Mouse (Mus musculus) right cerebral cortex, adult 2 months (tissue): ENCODE data around the gene Enkd1.

ENCODE experiments used
- DNase-seq, 2 experiments: peaks; one replicate each; pipeline ENCODE4 v3.0.0; 2021 to 2022; ENCODE audit warnings: low spot score in 2 of 2

Gene Enkd1

DNA sequence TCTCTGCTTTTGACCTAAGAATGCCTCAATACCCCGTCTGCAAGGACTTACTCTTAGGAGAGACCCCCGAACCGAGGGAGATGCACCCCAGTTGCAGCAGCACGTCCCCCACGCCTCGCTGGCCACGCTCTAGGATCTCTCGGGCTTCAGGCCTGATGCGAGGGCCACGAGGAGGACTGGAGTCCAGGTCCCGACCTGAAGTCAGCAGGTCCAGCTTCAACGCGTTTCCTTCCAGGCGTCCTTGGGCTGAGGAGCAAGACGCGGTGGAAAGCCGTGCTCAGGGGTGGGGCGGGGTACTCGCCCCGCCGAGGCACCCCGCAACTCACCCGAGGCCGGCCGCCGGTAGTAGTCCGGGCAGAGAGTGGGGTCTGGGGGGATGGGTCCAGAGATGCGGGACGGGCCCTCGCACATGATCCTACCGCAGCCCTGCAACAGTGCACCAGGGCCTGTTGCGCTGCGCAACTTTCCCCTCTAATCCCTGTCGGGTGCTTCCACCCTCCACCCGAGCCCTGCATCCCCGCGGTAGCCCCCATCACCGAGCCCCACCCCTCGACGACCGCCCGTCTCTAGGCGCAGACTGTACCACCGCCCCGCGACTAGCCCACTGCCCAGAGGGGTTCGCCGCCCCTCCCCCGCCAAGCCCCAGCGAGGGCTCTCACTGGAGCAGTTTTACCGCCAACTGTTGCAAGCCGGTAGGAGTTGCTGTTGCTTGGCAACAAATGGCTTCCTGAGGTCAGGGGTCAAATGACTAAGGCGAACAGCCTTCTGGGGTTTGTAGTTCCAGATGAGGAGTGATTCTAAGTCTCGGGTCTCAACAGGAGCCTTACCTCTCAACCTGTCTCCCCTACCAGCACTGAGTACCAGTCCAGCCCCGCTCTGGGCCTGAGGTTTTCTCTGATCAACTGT lies at the start of gene Enkd1, which contains the start of gene 4933405L10Rik:
Gene Enkd1 (minus strand): TSS at position 713 of the 906 bp plus-strand sequence.
Gene 4933405L10Rik (plus strand): TSS at position 158 of the 906 bp plus-strand sequence.
- DNase-seq, result peak; percentile 91 to 92

DNA sequence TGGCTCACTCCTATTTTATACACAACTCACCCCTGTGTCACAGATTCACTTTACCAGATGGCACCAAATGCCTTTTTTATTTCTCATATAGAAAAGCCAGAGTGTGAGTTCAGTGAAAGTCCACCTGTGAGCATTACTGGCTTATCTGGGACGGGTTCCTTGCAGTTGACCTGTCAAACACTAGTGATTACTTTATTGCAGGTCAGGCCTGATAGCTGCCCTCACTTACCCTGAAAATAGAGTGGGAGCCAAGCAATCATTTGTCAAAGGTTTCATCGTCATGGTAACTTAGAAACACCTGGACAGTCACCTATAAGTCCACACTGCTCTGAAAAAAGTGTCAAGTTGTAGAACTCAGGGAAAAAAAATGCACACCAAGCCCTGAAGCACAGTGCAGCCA lies 46.7 kb upstream of the Enkd1 start:
- DNase-seq, result no peak

DNA sequence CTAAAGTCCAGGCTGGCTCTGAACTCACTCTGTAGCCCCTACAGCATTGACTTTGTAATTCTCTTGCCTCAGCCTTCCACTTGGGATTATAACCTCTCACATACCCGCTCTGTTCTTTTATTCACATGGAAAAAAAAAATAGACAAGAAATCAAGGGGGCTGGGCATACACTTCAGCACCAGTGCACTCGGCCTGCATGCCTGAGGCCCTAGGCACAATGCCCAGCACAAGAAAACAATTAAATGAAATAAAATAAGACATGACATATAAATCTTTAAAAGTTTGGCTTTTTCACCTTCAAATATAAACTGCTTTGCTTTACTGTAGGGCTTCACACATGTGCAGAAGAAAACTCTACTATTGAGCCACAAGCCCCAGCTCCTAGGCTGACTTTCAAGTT lies 45.9 kb upstream of the Enkd1 start:
- DNase-seq, result no peak

DNA sequence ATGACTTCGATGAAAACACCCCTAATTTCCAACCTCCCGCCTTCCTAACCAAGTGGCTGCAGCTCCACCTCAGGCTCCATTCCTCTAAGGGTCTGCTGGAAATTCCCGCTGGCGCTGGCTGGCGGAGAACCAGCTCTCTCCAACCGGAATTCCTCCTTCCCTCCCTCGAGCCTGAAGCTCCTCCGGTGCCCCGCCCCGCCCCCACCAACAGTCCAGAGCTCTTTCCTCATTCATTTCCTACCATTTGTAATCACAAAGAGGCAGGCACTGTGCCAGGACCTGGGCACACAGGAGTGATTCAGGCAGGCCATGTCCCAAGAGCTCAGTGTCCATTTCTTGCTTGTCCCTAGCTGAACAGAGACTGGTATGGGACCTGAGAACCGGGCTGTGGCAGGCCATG lies 42.6 kb upstream of the Enkd1 start:
- DNase-seq, result peak in 1 of 2 experiments; percentile 26

DNA sequence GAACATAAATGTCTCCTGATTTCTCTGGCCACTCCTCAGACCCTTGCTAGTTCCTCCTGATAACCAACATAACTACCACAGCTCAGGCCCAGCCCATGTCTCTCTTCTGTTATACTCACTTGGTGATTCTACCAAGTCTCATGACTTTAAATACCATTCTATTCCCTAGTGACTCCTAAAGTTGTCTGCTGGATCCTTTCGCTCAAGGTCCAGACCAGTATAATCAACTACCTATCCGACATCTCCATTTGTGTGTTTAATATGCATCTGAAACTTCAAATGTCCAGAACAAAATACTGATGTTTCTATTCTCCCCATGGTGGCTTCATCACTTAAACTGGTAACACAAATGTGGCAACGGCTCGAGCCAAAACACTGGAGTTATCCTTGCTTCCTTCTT lies 35.3 kb upstream of the Enkd1 start:
- no peak for DNase-seq

DNA sequence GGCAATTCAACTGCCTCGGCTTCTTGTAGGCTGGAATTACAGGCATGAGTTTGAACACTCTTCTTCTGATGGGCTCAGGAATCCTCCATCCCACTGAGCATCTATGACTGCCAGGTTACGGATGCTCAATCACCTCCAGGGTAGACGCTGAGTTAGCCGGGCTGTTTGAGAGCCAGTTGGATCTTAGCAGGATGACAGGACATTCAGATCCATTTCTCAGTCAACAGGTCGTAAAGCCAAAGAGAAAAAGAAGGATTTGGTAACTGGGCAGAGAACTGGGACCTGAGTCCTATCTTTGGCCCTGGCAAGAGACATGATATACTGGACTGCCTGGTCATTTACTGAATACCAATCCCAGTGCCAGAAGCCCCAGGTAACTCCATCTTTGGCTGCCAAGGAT lies 31.2 kb upstream of the Enkd1 start:
- no peak for DNase-seq

- no peak for DNase-seq
These were observed 24.2 kb upstream of the Enkd1 start for GRCm38 (mm10) chr8:105732186-105732585.

GRCm38 (mm10) chr8:105727397-105728124 lies 19.6 kb upstream of the Enkd1 start:
- no peak for DNase-seq

- no peak for DNase-seq
These were observed 17.7 kb upstream of the Enkd1 start for GRCm38 (mm10) chr8:105725726-105726125.

DNA sequence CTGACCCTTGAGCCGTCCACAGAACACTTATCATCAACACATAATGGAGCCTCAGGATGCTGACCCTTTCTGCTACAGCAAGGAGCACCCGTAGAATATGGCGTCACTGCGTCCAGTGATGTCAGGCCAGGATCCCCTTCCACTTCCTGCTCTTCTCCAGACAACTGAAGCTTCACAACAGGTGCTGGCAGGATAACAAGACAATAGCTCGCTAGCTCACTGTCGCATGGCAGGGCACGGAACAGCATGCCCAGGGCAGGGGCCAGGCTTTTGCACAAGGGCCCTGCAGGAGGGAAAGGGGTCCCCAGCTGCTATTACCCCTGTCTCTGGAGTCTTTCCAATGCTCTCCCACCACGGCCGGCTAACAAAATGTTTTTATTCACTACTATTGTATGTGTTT lies 14.9 kb upstream of the Enkd1 start:
- no peak for DNase-seq

- DNase-seq, result no peak
These were observed 11.6 kb upstream of the Enkd1 start for GRCm38 (mm10) chr8:105719637-105720036.

DNA sequence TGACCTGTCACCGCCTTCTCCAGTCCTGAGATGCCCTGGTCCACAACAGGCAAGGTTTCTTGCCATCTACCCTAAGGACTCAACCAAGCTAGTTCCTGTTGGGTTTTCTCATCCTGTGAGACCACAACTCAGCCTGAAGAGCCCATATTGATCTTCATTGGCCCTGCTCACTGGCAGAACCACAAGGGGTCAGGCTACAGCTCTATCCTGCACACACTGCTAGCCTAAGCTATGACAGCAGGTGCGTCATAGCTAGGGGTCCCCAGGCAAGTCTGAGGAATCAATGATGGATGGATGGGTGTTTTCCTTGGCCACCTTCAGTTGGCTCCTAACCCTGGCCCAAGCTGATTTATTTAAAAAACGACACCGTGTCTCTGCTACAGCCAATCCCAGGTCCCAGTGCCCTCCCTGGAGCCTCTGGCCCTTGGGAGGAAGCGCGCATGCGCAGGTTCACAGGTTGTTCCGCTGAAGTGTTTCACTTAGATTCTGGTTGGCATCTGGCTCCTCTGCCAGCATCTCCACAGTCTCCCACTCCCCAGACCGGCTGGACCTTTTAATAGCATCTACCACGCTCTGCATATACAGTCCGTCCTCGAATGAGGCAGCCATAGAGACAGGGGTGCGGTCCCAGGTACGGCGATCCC lies 8.4 kb upstream of the Enkd1 start:
- DNase-seq, result no peak

DNA sequence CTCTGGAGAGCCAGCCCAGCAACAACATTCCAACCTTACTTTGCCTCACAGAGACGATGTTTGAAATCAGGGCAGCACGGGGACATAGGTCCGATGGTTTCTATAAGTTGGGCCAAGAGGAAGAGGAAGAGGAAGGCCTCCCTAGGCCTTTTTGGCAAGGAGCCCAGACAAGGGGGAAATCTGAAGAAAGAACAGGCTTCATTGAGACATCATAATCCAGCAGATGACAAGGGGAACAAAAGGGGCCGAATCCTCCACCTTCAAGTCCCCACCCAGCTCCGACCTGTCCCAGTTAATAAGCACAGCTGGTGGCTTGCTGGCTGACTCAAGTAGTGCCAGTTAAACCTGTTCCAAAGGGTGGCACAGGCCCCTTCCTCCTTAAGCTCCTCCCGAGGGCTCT lies 7.0 kb upstream of the Enkd1 start:
- no peak for DNase-seq

DNA sequence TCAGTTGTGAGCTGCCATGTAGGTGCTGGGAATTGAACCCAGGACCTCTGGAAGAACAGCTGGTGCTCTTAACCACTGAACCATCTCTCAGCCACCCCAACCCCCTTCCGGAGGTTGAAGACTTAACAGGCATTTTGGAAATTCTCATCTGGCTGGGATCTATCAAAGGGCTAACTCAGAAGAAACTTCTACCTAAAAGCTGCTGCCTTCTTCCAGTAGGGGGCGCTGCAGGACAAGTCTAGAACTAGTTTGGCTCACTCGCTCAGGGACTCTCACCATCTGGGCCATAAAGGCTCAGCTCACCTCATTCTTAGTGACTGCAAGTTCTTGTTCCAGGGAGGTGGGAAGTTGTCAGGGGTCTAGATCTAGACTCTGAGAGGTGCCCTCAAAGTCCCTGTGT lies 6.1 kb upstream of the Enkd1 start:
- peak; percentile 85 to 87 for DNase-seq

- no peak for DNase-seq
These were observed 4.3 kb upstream of the Enkd1 start for GRCm38 (mm10) chr8:105712286-105712685.

DNA sequence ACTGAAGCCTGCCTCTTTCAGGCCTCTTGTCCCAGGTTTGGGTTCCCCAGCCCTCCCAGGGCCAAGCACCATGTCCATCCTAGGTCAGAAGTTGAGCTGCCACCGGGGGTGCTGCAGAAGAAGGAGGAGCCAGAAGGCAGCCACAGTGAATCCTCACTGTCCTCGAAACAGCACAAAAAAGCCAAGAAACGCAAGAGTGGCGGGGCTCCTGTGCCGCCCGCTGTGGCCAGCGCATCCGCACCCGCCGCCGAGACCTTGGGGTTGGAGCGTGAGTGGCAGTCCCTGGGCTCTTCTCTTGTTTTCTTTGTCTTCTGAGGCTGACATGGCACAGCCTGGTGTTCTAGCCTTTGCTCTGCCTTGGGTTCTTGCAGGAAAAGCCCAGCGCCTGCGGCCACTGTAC lies 1.3 kb upstream of the Enkd1 start:
- DNase-seq, result no peak

DNA sequence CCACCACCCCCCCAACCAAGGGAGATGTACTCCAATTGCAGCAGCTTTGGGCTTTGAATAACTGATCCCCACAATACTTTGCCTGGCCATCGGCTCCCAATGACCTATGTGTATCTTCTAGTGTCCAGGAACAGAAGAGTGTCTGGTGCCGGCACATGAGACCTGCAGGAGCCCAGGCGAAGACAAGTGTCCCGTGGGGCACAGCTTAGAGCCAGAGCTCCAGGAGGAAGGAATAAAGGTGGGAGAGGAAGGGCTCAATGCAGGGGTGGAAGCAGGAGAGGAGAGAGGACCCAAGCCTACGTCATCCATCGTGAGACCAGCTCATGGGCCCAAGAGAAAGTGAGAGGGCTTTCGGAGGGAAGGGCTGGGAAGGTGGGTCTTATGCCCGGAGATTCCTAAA lies 665 bp upstream of the Enkd1 start:
- no peak for DNase-seq

DNA sequence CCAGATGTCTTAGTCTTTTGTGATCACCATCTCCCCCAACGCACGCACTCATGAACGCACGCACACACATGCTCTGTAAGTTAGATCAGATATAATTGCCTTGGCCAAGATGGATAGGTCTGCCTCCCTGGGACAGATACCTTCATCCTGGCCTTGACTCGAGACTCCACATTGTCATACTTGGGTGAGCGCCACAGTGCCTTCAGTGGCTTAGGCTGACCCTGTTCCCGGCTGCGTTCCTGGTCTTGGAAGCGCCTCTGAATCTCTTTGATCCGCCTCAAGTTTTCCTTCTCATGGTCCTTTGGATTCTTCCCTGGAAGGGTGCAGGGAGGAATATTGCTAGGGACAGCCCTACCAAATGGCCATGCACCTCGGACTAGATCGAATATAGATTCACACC lies 1.6 kb downstream of the Enkd1 start:
- no peak for DNase-seq

GRCm38 (mm10) chr8:105704955-105705354 lies 3.1 kb downstream of the Enkd1 start:
- no peak for DNase-seq

DNA sequence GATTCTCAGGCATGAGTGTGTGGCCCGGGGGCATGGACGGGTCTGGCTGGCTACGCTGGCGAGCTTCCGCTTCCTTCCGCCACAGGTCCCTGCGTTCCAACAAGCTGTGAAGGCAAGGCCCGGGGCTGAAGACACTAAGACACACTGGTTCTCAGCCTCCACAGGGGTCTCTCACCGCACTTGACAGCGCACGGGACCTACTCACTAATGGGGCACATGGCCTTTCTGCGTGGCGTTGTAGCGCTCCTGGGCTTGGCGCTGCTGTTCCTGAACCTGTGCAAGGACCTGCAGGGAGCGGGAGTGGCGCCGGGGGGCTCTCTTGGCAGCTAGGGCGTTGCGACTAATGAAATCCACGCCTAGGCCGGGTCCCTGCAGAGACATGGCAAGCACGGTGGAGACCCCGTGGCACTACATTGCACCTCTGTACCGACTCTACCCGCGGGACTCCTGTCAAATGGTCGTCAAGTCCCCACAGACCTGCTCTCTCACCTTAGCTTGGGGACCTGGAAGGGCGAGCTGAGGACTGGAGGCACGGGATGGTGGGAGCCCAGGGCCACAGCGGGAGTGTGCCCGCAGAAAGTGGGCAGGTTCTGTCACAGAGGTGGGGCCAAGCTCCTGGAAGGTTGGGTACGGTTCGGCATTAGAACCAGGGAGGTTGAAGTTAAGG lies 3.7 kb downstream of the Enkd1 start:
- DNase-seq, result no peak

GRCm38 (mm10) chr8:105702731-105703415 lies 5.1 kb downstream of the Enkd1 start:
- no peak for DNase-seq
